Mouse (Mus musculus) left cerebral cortex, postnatal 25 days (tissue): ENCODE results near the gene Atp6v0a4. TPM values are rescaled to one million over a fixed set of nuclear protein-coding genes. Genes with fewer than 3 reads are reported as not detected.

Source experiments
- DNase-seq, 2 experiments: peaks; one replicate each; pipeline ENCODE4 v3.0.0; 2022; ENCODE audit warnings: low spot score in 2 of 2, mixed read lengths in 1 of 2
- intact Hi-C: fragments of 180-260 bp; cut with DNase I; formaldehyde crosslinking; loops from one replicate; pipeline ENCODE4 v1.15.1; 2025
- total RNA-seq, 2 experiments: library from RNA; stranded (reverse); gene quantifications; 2 replicates each; pipeline ENCODE4 v1.2.3; 2021

Atp6v0a4 gene
- total RNA-seq, 2 experiments from 2014 or later, result 1.9 to 3.1 TPM

GRCm38 (mm10) chr6:38031924-38032540 lies 92.4 kb downstream of the Atp6v0a4 start:
- DNase-seq, result peak; percentile 24 to 51

DNA sequence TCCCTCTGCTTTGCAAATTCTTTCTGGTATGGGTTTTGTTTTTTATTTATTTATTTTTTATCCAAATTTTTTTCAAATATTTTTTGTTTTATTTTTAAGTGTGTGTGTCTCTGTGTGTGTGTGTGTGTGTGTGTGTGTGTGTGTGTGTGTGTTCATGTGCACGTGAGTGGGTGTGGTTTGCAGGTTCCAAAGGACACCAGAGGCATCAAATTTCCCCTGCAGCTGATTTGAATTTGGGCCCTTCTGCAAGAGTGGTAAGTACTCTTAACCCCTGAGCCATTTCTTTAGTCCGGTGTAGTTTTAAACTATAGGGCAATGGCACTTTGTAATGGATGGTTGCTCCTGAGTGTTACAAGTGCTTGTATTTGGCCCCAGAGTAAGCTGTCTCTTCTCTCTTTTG lies 96.2 kb downstream of the Atp6v0a4 start:
- no peak for DNase-seq
- intact Hi-C loops, result no loop called here

More at GRCm38 (mm10) chr6:38031924-38032540, 92.4 kb downstream of the Atp6v0a4 start:
- intact Hi-C loops, result no loop called here

- intact Hi-C loops, result no loop called here
- DNase-seq, result no peak
These were observed 96.6 kb downstream of the Atp6v0a4 start for GRCm38 (mm10) chr6:38027771-38028170.

DNA sequence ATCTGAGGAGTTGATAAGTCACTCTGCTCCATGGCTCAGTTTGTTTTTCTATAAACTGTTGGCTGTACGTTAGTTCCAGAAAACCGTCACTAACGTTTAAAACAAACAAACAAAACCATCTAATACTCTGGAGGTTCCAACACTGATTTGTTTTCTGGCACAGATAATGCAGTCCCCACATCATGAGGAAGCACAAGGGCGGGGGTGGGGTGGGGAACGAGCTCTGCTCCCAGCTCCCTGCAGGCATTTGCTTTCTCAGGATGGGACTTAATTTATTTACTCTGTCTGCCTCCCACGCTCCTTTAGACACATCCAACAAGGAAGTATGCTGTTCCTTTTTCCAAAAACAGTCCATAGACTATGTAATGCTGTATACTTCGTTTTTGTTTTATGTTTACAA lies 101.1 kb downstream of the Atp6v0a4 start:
- DNase-seq, result no peak
- intact Hi-C loops, result no loop called here

- intact Hi-C loops, result no loop called here
- DNase-seq, result no peak
These were observed 103.0 kb downstream of the Atp6v0a4 start for GRCm38 (mm10) chr6:38021406-38021805.

- DNase-seq, result no peak
These were observed 111.6 kb downstream of the Atp6v0a4 start for GRCm38 (mm10) chr6:38012829-38013228.

DNA sequence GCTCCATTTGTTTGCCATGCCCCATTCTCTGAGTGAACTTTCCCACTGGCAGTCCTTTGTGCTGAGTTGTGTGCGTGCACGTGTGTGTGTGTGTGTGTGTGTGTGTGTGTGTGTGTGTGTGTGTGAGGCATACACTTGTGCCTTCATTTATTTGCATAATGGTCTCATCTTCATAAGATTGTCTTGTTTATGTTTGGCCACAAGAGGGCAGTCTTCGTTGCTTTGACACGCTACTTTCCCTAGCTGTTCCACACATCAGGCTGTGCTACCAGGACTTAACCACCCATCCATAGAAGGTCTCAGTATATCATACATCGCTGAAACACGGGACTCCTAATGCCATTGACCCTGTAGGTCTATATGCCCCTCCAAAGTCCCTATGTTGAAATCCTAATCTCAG lies 116.9 kb downstream of the Atp6v0a4 start:
- DNase-seq, result peak; percentile 54 to 75
- intact Hi-C loops, result loop anchor here (1.0 to 5.0 kb wide), 2 partner anchors 59 to 150 kb away; no protein-coding TSS in a partner anchor

More at GRCm38 (mm10) chr6:38012829-38013228, 111.6 kb downstream of the Atp6v0a4 start:
- intact Hi-C loops, result no loop called here

Other genes with a start within 250 kb of the Atp6v0a4 start
- gene Svopl, start 77.6 kb downstream of the Atp6v0a4 start, total RNA-seq, result under 1 TPM; 0.16 to 0.18 TPM
- not detected for gene Tmem213, start 15.3 kb downstream of the Atp6v0a4 start, total RNA-seq
- gene D630045J12Rik, start 129.4 kb upstream of the Atp6v0a4 start, total RNA-seq, result 10 to 100 TPM; 41.4 to 48.7 TPM
- gene Zc3hav1l, start 174.7 kb upstream of the Atp6v0a4 start, total RNA-seq, result 1 to 10 TPM; 3.1 TPM
- gene Zc3hav1, start 230.0 kb upstream of the Atp6v0a4 start, total RNA-seq, result 1 to 10 TPM; 2.5 to 2.6 TPM